Mouse (Mus musculus) C2C12 (cell line): ENCODE results near the gene Larp1. TPM values are rescaled to one million over a fixed set of nuclear protein-coding genes. Genes with fewer than 3 reads are reported as not detected.

Source experiments
- H3K27me3 ChIP-seq: one replicate; pipeline ENCODE4 v1.6.1; 2011; ENCODE audit not compliant: control insufficient read depth, insufficient read depth, insufficient read length
- H3K36me3 ChIP-seq: one replicate; pipeline ENCODE4 v1.6.1; 2011; ENCODE audit not compliant: control insufficient read depth, insufficient read depth
- H3K4me3 ChIP-seq: one replicate; pipeline ENCODE4 v1.5.1; 2011; ENCODE audit warnings: mild to moderate bottlenecking, control low read depth; ENCODE audit not compliant: poor library complexity, insufficient read depth, severe bottlenecking
- H3K79me2 ChIP-seq: one replicate; pipeline ENCODE4 v1.6.1; 2011; ENCODE audit not compliant: control insufficient read depth, insufficient read depth
- H3K79me3 ChIP-seq: one replicate; pipeline ENCODE4 v1.6.1; 2011; ENCODE audit warnings: low read depth, control low read depth
- H3ac ChIP-seq: one replicate; pipeline ENCODE3; 2011; ENCODE audit warnings: low read depth; ENCODE audit not compliant: control insufficient read depth, insufficient read length
- CEBPB ChIP-seq: IDR thresholded peaks from one replicate; pipeline ENCODE4 v1.6.1; 2011; ENCODE audit warnings: low read depth, mild to moderate bottlenecking, control low read depth, moderate library complexity
- CTCF ChIP-seq: IDR thresholded peaks from one replicate; pipeline ENCODE4 v1.5.1; 2011; ENCODE audit not compliant: control insufficient read depth, insufficient read depth, insufficient read length
- FOSL1 ChIP-seq: IDR thresholded peaks from one replicate; pipeline ENCODE4 v1.8.0; 2011; ENCODE audit warnings: mild to moderate bottlenecking, low read length; ENCODE audit not compliant: poor library complexity, insufficient read depth, severe bottlenecking
- MAX ChIP-seq: IDR thresholded peaks from one replicate; pipeline ENCODE4 v1.6.1; 2011; ENCODE audit warnings: mild to moderate bottlenecking, control low read depth
- MYOD1 ChIP-seq: IDR thresholded peaks from one replicate; pipeline ENCODE4 v1.6.1; 2011; ENCODE audit warnings: low read depth; ENCODE audit not compliant: control insufficient read depth, insufficient read length
- MYOG ChIP-seq: IDR thresholded peaks from one replicate; pipeline ENCODE4 v1.6.1; 2011; ENCODE audit not compliant: control insufficient read depth, insufficient read length; ENCODE audit errors: extremely low read depth
- USF1 ChIP-seq: IDR thresholded peaks from one replicate; pipeline ENCODE4 v1.6.1; 2011; ENCODE audit warnings: low read depth, mild to moderate bottlenecking, control low read depth, moderate library complexity
- polyA plus RNA-seq: library from polyadenylated mRNA; unstranded; fragments of >200 nt; fragmentation: generic; extraction: Trizol; gene quantifications from one replicate; pipeline ENCODE4 v1.2.1, GENCODE M21; 2012; ENCODE audit warnings: missing spikeins

Gene Larp1
- polyA plus RNA-seq, 1 experiment, result 59.4 TPM

DNA sequence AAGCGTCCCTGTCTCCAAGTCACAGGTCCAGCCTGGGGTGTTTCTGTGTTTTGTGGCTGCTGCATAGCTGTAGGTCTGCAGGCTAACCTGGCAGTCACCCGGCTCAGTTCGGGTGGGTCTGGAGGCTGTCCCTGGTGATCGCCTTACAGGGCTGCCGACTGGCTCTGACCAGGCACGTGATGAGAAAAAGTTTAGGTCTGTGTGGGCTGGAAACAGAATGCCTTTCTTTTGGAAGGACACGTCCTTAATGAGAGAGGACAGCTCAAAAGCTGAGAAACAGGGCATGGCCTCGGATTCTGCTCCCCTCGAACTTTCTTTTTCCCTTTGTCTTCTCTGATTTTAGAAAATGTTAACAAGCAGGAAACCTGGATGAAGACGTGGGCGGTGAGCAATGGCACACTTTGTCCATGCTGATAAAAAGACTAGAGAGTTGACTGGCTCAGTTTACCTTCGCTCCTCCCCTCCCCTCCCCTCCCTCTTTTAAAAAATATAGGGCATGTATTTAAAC is 84.2 kb downstream of the Larp1 start, which contains the start of gene Gm12248:
Gm12248 (minus strand) TSS at position 114 of the 508 bp plus-strand sequence.
- H3K27me3 ChIP-seq, result no peaks in the 10 kb centered on the region
- no peaks in the 10 kb centered on the region for H3K36me3 ChIP-seq
- no peaks in the 10 kb centered on the region for H3K79me2 ChIP-seq
- no peaks in the 10 kb centered on the region for H3K79me3 ChIP-seq
- H3ac ChIP-seq, result peak within 1 kb of the TSS; percentile 47
- no peak within 1 kb of the TSS for H3K4me3 ChIP-seq
- TF ChIP-seq USF1, result peak; percentile 93
- TF ChIP-seq FOSL1, result no peak

- H3K4me3 ChIP-seq, result no peak overlapping the region
- no peaks in the 10 kb centered on the region for H3K79me2 ChIP-seq
- TF ChIP-seq MYOG (no peak), MYOD1 (no peak), FOSL1 (no peak), CTCF (no peak), USF1 (no peak), MAX (no peak), CEBPB (no peak)
- H3ac ChIP-seq, result no peak overlapping the region
- no peaks in the 10 kb centered on the region for H3K79me3 ChIP-seq
- no peaks in the 10 kb centered on the region for H3K36me3 ChIP-seq
- no peaks in the 10 kb centered on the region for H3K27me3 ChIP-seq
Observed at GRCm38 (mm10) chr11:58094766-58095165, 85.9 kb downstream of the Larp1 start.

DNA sequence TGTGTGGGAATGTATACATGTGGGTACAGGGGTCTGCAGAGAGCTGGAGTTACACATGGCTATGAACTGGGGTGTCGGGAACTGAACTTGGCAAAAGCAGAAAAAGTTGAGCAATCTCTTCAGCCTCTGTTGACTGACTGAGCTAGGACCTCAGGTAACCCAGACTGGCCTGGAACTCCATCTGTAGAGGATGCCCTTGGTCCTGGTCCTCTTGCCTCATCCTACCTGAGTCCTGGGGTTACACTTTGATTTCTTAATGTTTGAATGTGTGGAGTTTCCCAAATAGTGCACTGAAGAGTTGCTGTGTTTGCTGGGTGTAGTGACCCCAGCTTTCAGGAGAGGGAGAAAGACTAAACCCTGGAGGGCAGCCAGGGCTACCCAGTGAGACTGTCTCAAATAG is 86.7 kb downstream of the Larp1 start:
- TF ChIP-seq MYOD1 (no peak), CEBPB (no peak)
- Histone ChIP-seq H3K4me3 (no peak overlapping the region), H3K27me3 (no peaks in the 10 kb centered on the region), H3ac (no peak overlapping the region), H3K79me2 (no peaks in the 10 kb centered on the region), H3K79me3 (no peaks in the 10 kb centered on the region), H3K36me3 (no peaks in the 10 kb centered on the region)

- no peaks in the 10 kb centered on the region for H3K36me3 ChIP-seq
- no peak overlapping the region for H3K4me3 ChIP-seq
- no peaks in the 10 kb centered on the region for H3K79me2 ChIP-seq
Observed at GRCm38 (mm10) chr11:58096160-58096559, 87.3 kb downstream of the Larp1 start.

DNA sequence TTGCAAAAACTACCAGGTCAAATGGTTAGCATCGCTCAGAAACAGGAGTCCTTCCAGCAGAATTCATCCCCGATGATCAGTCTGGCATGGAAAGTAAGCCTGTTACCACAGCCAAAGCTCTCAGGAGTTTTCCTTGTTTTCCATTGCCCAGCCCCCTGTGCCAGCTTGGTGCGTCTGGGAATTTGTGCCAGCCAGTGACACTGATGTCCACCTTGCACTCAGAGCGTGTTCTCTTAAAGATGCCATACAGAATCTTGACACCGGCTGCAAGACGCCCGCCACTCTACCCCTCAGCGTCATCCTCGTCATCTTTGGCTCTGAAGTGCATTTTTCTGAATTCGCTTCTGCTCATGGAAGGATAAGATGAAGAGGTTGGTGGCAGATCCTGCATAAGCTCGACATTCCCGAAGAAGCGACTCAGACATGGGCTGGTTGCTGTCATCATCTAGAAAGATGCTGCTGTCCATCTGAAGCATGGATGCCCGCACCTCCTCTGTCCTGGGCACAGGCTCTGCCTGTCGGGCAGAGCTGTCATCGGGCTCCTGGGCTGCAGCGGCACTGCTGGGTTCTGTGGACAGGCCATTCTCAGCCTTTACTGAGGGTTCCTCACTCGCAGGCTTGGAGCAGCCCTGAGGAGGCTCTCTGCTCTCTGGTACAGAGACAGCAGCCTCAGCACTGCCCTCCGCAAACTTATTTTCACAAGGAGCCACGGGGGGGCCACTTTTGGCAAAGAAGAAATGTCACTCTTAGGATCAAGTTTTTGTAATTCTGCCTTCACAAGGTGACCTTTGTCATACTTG is 88.2 kb downstream of the Larp1 start:
- TF ChIP-seq CEBPB (no peak), FOSL1 (no peak), MYOG (no peak), MYOD1 (no peak), MAX (no peak), CTCF (no peak), USF1 (no peak)

More at GRCm38 (mm10) chr11:58096160-58096559, 87.3 kb downstream of the Larp1 start:
- no peaks in the 10 kb centered on the region for H3K27me3 ChIP-seq
- H3ac ChIP-seq, result no peak overlapping the region
- no peak for TF ChIP-seq MAX
- no peak for TF ChIP-seq MYOG
- TF ChIP-seq USF1, result no peak
- no peak for TF ChIP-seq CEBPB
- no peak for TF ChIP-seq FOSL1
- TF ChIP-seq MYOD1, result no peak
- no peak for TF ChIP-seq CTCF
- H3K79me3 ChIP-seq, result no peaks in the 10 kb centered on the region

More for the DNA sequence above, 88.2 kb downstream of the Larp1 start:
- Histone ChIP-seq H3K79me3 (no peaks in the 10 kb centered on the region), H3K36me3 (no peaks in the 10 kb centered on the region), H3K4me3 (no peak overlapping the region), H3K27me3 (no peaks in the 10 kb centered on the region), H3ac (no peak overlapping the region), H3K79me2 (no peaks in the 10 kb centered on the region)
